Mouse (Mus musculus) cerebellum, postnatal 25 days (tissue): ENCODE results near the gene Dnase2b.

Source experiments
- DNase-seq, 2 experiments: peaks; one replicate each; pipeline ENCODE4 v3.0.0; 2021; ENCODE audit warnings: mixed read lengths in 2 of 2

The Dnase2b gene

DNA sequence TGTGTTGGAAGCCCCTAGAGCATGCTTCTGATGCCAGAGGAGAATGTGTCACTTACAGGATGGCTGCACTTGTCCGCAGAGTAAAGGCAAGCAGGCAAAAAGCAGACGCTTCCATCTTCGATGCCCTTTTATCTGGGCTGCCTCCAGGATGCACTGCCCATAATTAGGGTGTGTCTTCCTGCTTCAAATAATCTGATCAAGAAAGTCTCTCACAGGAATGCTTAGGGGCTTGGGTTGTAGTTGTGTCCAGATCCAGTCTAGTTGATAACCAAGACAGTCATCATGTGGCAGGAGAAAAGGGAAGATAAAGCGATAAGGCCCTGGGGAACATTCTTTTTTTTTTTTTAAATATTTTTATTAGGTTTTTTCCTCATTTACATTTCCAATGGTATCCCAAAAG is at the start of gene Dnase2b:
Gene Dnase2b, minus strand, starts transcription at position 101 of the 400 bp plus-strand sequence.
- DNase-seq = no peak

DNA sequence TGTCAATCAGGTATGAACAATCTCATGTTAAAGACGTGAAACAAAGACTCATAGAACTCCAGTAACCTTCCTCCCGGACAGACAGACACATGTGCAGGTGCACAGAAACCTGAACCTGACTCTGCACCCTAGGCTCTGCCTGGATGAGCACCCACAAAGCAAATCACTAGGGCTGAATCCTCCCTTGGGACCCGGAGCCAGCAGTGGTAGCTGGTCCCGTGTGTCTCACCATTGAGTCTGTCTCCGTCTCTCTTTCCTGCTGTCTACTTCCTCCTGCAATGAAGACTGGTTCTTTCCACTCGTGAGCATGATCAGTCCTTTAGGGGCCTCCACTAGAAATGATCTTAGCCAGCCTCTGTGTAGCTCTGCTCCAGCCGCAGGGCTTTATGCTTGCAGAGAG is 46.5 kb upstream of the Dnase2b start:
- no peak for DNase-seq

DNA sequence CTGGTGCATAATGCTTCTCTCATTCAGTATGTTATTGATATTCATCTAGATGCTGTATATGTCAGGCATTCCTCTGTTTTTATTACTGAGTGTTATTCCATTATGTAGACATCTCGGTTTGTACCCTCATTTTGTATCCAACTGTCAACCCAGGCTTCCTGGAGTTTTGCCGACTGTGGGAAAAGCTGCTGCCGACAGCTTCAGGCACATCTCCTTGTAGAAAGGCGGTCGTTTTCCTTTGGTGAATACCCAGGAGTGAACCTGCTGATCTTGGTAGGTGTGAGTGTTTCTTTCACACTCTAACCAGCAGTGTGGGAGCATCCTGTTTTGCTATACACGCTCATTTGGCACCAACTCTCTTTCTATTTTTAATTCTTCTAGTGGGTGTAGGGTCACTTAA is 45.6 kb upstream of the Dnase2b start:
- peak in 1 of 2 experiments; percentile 30 for DNase-seq

DNA sequence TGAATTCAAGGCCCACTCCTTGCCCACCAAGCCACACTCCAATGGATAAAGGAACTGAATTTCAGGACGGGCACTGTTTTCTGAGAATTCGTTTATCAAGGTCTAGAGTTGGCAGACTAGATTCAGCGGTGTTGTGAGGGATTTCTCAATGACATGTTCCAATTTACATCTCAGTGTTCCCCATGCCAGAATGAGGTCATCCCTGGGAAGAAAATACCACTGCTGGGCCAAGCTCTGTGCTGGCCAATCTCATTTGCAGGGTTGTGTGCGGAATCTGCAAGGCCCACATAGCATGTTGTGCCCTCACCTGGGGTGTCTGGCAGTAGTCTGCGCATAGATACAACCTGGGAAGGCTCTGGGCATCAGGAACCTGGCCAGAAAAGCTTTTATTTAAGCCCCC is 43.9 kb upstream of the Dnase2b start:
- peak; percentile 83 to 87 for DNase-seq

DNA sequence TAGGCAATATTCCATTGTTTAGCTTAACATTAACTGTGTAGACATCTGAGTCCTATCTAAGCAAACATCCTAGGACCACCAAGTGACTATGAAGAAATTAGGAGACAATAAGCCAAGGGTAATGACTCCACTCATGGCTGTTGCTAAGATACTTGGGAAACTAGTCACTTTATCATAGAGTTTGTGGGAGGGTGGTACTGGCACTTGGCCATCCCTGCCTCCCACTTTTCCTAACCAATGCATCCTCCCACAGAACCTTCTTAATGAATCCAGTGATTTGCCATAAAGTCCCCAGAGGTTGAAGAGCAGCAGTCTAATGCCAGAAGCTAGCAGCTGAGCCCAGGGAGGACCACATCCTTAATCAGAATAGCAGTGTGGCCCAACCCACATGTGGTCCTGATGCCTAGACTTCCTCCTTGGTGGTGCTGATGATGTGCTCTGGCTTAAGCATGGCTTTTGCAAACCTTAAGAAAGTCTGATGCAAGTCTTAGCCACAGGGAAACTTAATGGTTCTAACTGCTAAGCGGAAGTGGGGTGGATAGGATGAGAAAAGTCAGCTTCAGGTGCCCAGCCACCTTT is 42.8 kb upstream of the Dnase2b start:
- no peak for DNase-seq

DNA sequence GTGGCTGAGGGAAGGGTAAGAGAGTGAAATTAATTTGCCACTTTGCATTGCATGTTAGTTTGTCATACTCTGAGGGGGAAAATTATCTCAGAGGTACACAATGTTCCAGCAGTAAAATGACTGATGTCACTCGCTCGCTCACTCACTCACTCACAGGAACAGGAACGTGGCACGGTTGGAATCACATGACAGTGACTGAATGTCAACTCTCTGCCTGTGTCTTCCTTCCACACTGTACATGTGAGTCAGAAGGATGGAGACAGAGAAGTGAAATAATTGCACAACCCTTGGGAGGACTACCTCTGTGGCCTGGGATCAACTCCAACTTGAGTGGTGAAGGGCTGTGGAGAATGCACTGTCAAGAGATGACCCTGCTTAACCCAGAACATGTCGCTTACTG is 42.0 kb upstream of the Dnase2b start:
- DNase-seq = no peak

DNA sequence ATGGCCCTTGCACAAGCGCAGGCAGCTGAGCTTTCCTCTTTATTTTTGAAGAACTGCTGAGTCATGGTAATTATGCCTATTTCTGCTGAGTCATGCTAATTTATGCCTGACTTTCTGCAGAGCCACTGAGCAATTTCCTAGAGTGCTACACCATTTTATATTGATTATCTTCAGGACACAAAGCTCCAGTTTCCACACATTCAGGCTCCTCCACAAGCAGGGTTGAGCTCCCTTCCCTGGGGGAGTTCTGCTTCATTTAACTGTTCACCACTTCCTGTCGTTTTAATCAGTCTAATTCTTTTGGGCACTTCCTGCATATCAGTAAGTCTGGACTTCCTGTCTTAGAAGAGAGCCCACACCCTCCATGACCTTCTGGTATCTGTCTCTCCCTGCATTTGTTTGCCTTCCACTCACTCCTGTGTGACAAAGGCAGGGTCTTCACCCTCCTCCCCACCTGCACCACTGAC is 39.7 kb upstream of the Dnase2b start:
- no peak for DNase-seq

DNA sequence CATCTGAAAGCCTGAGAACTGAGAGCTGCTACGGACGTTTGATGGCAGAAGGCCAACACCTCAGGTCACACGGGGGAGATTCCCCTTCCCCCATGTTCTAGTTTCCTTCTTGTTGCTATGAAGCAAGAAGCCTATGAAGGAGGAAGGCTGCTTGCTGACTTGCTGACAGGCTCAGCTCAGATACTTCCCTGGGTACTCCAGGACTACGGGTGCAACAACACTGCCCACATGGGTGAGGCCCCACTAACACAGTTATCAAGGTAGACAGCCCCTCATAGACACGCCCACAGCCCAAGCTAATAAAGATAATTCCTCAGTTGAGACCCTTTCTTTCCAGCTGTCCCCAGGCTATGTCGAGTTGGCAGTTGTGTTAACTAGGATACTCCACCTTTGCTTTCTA is 38.3 kb upstream of the Dnase2b start:
- DNase-seq = no peak

DNA sequence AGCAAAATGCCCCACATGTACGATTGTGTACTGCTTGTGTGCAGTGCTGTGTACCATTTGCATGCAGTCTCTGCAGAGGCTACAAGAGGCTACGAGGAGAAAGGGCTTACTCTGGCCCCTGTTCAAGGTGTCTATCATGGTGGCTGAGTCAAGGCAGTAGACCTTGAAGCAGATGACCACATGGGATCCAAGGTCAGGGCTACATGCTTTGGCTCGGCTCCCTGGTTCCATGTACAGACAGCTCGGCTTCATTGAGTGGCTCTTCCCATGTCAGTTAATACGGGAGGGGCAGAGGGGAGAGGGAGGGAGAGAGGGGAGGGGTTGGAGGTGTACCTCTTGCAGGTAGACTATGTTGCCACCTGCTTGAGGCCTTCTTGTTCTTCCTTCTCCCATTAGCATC is 37.0 kb upstream of the Dnase2b start:
- DNase-seq = no peak

DNA sequence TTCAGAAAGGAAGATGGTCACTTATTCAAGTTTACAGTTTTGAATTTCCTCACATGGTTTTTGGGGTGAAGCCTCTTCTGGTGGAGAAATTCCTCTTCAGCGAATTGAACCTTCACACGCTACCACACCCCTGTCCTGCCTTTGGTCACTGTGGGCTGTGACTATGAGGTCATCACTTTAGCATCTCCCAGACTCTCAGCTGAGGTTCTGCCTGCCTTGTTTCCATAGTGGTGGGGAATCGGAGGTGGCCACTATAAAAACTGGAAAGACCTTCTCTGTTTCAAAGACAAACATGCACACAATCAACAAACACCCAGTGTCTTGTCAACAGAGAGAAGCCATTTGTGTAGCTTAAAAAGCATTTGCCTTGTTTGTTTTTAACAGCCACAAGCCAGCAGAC is 35.8 kb upstream of the Dnase2b start, which contains the start of gene 4930503B20Rik:
Gene 4930503B20Rik, minus strand, starts transcription at position 101 of the 400 bp plus-strand sequence.
- no peak for DNase-seq

DNA sequence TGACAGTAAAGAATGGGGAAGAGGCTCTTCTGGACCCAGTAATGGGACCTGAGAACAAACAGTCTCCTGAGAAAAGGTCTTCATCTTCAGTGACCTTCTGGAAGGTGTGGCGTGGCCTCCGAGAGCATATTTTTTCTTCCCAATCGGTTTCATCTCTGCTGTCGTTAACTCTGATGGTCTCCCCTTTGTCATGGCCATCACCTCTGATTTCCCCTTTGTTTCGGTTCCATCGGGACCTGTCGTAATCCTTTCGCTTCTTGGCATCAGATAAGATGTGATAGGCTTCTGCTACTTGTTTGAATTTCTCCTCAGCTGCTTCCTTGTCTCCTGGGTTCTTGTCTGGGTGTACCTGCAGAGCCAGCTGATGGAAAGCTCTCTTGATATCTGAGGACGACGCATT is 35.3 kb upstream of the Dnase2b start:
- no peak for DNase-seq

DNA sequence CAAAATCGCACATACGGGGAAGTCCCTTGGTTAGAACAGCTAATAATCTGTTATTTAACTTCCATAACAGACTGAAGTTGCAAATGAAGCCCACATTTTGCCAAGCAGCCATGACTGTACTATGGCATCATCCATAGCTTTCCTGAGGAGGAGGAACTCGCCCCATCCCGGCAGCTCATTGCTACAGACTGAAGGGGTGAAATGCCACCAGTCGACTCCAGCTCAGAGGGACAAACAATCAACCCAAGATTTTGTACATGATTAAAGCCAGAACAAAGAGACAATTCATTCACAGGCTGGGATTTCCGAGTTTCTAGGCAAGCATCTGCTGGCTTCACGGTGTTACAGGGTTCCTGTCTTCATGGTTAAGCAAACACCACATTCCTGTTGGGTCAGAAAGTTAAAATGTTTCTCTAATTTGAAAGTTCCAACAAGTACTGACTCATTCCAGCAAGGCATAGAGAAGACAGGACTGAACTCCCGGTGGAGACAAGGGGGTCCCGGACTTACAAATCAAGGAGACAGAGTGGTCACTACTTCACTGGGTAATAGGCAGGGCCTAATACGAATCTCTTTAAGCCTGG is 34.0 kb upstream of the Dnase2b start:
- no peak for DNase-seq

DNA sequence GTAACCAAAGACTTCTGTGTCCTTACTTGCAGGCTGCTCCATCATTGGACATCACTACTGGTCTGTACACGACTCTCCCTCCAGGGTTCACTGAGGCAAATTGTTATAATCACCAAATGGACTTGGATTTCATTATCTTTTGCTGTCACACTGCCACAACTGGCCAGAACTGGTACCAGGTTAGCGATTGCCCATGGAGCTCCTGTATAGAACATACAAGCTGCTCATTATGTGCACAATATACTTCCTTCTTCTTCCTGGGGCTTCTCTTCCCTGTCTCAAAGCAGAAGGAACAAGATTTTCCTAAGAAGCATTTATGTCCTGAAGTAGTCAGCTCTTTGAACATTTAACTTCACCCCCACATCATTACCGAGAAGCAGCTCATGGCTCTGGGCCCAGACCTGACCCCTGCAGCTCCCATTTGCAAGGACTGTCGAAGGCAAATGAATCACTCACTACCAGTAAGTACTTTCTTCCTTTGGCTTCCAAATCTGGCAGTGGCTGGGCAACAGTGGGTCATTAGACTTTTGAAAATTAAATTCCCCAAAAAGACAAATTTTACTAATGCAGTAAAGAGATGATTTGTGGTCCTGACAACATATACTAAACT is 26.5 kb upstream of the Dnase2b start:
- no peak for DNase-seq

DNA sequence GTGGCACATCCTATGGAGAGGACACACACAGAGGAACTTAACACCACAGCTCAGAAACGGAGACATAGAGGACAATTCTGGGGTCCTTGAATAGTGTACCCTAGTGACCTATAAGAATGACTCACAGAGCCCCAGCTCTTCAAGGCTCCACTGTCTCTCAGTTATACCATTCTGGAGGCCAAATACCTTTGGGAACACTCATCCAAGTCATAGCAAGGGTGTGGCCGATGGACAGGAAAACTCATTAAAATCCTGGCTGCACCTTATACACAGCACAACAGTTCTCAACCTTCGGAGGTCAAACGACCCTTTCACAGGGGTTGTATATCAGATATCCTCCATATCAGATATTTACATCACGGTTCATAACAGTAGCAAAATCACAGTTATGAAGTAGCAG is 17.1 kb upstream of the Dnase2b start:
- DNase-seq = no peak

DNA sequence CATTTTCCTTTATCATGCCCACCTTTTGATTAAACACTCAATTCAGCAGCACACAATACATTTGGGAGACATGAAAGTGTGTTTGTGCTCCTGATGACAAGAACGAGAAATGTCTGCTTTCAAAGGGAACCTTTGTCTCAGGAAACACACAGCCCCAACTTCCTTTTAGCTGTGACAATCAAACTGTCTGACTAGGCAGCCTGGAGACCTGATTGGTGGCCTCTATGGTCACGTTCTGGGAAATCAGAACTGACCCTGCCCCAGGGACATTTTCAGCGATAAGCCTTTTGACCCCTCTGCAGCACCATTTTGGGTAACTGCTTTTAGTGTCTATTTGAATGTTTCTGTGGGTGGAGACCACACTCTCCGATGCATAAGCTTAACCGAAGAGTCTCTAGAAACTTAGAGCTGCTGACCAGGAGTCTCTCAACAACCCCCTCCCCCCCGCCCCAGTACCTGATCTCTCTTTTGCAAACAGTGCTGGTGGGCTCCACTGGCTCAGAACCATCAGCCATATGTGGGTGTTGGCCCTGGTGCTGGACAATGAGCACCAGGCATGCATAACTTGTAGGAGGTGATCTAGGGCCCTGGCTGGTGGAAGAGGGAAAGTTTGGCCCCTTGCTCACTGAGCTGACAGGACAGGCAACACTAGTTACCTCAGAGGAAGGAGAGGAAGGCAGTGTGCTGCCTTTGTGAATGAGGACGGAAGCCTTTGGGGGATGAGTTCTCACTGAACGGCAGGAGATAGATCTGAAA is 13.0 kb upstream of the Dnase2b start:
- DNase-seq = no peak

DNA sequence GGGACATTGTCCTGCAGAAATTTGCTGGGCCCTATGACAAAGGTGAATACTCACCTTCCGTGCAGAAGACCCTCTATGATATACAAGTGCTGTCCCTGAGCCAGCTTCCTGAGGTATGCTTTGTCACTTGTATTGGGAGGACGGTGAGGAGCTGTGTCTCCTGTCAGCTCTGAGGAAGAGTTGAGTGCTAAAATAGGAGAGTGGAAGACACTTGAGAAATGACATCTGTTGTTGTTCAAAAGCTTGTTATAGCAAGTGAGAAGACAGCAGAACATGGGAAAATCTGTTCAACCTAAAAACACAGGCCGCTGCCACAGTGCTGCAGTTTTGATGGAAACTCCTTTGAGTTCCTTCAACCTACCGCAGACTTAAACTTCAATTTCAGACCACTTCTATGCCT is 10.4 kb upstream of the Dnase2b start:
- no peak for DNase-seq

DNA sequence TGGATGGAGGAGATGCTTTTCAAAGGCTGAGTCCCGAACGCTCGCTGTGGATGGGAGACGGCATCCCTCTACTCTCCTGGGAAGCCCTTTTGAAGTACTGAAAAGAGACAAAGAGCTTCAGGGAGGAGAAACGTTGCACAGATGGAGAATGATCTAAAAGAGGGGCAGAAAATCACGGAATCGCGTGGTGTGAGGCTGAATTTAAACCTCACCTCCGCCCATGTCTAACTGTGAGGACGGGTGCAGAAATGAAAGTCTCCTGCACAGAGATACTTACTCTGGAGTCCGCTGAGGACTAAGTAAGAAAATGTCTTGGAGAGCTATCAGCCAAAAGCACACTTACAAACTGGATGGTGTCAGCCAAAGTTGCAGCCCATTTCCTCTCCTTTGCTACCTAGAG is 6.6 kb upstream of the Dnase2b start:
- DNase-seq = no peak

DNA sequence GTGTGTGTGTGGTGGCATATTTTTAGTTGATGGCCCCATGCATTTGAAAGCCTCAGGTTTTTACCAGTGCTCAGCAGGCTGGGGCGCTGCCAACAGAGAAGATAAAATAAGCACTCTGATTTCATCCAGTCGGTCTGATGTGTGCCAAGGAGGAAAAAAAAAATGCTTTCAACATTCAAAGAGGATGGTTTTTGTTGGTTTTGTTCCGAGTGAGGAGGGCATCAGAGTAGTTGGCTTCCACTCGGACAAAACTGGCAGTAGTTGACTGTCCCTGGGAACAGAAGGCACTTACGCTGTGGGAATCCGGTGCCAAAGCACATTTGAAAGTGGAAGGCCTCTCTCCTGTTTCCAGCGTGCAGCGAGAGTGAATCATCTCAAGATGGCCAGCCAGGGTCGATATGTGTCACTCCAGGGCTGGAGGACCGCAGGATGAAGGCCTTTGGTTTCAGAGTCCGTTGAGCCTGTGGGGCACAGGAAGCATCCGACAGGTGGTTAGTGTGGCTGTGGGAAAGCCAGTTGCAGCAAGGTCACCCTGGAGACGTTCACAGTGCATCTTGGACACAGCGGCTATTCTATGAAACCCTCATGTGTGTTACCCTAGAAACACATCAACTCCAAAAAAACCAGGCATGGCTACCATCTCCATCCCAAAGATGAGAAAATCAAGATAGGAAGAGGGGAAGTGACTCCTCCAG is 5.3 kb upstream of the Dnase2b start:
- DNase-seq = peak; percentile 83 to 89

DNA sequence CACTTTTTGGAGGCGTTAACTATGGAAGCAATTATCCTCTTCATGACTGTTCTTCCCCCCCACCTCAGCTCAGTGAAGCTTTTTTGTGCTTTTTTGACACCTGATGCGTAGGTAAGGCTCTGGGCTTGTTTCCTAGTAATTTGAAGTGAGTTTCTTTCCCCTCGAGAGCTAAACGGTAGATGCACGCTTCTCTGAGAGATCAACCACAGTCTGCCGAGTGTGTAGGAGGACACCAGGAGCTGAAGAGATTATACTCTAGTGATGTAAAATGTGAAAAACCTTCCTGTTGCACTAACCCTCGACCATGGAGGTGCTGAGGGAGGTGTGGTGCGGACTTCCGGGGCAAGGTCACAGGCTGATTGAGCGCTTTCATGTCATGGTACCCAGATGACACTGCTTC is 4.7 kb upstream of the Dnase2b start:
- DNase-seq = no peak

DNA sequence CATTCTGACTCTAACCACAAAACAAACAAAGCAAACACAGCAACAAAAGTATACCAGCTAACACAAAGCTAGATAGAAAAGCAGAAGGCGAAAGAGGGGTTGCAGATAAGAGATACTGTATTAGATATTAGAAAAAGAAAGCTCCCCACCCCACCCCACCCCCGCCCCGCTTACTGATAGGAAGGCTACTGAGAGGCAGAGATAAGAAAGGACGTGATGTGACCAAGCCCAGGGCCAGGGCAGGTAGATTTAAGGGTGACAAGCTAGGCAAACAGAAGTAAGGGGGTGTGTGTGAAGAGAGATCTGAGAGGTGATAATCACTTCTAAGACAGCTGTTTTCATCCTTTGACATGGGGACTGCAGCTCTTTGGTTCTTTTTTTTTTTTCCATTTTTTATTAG is 3.0 kb upstream of the Dnase2b start:
- no peak for DNase-seq

DNA sequence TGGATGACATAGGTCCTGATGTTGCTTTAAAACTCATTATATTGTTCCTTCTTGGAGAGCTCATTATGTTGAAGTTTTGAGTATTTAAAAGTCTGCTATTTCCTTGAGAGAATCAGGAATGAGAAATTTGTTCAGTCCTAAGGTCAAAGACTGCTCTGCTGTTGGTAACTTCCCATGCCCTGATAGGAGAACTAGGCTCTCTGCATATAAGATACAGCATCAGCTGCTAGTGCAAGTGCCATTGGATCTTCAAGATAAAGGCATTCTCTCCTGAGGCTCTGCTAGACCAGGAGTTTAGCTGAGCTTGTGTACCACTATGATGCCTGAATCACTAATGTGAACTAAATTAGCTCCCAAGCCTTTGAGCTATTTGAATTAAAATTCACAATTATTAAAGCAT is 2.5 kb upstream of the Dnase2b start:
- DNase-seq = no peak

DNA sequence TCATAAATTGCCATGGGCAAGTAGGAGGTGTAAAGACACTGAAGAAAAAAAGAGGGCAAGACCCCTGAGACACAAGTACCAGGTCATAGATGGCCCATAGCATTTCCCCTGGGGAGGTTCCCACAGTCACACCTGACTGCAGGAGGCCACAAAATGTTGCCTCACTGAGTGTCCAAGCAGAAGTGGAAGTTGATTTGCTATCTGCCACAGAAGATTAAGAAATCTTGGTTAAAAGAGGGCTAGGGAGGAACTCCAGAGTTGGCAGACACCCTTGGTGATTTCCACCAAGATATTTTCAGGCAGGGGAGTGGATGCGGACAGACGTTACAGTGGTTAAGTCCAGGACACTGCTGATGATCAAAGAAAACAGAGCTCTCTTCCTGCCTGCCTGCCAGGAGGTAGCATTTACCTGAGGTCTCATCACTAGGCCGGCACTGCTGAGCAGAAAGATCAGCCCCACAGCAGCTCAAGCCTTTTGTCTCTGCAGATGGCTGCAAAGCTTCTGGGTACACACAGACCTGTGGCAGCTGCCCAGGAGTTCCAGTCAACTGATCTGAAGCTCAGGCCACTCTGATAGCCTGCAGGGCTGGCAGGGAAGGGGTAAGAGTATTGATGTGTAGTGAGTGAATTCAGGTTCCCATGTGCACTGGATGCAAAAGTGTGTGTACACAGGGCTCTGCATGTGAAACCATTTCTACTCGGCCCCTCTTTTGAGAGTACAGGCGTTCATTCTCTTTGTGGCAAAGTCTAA is 1.3 kb upstream of the Dnase2b start:
- no peak for DNase-seq
